Mouse (Mus musculus) urinary bladder, adult 18-20 months (tissue): ENCODE data around the gene Sh2d3c.

Experiments
- DNase-seq, 2 experiments: peaks; one replicate each; pipeline ENCODE4 v3.0.0; 2022; ENCODE audit warnings: low spot score in 2 of 2, mixed read lengths in 2 of 2

The Sh2d3c gene

GRCm38 (mm10) chr2:32699680-32700079, 21.2 kb upstream of the Sh2d3c start:
- no peak for DNase-seq

DNA sequence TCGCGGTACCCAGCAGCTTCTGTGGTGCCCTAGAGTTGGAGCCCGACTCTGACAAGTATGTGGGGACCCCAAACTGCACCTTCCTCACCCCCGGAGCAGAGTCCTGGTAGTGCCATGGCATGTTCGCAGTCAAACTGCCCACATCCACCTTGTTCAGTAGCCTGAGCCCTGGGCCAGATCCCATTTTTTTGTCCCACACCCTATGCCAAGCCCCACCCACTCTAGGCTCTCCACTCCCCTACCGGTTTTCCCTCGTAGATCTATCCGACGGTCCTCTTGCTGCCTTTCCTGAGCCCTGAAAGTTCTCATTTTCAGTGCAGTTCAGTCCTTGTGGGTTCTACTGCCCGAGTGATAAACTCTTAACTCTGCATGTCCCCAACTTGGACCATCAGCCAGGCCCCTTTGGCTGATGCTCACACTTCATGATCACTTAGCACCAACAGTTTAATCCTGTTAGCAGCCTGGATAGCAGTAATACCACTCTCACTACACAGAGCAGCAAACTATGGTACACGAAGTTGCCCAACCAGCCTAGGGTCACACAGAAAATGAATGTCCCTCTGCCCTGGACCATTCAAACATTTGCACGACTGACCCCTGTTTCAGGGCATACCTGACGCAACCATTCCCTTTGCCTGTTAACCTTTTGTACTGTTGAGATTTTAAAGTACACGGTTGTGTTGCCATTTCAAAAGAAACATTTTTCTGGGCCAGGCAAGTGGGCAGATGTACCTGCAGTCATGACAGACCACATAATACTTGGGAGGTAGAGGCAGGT, 19.7 kb upstream of the Sh2d3c start:
- DNase-seq = no peak

- DNase-seq = no peak
Observed at GRCm38 (mm10) chr2:32703046-32703445, 17.8 kb upstream of the Sh2d3c start.

DNA sequence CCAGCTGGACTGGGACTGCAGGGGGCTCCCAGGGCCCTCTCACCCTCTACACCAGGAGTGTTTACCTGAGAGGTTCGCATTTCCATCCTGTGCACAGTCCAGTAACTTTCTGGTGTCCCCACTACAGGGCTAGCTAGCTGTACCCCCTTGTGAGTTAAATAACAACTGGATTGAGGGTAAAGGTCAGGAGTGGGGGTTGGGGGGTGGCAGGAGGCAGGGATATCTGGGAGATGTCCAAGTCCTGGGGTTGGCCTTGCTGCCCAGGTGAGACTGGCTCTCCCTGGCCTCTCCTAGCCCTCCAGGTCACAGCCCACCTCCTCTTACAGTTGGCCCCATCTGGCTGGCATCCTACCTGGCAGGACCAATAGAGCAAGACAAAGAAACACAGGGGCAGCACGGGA, 16.8 kb upstream of the Sh2d3c start, which contains the start of gene Fpgs:
Fpgs (minus strand) TSS at position 125 of the 401 bp plus-strand sequence.
- no peak for DNase-seq

DNA sequence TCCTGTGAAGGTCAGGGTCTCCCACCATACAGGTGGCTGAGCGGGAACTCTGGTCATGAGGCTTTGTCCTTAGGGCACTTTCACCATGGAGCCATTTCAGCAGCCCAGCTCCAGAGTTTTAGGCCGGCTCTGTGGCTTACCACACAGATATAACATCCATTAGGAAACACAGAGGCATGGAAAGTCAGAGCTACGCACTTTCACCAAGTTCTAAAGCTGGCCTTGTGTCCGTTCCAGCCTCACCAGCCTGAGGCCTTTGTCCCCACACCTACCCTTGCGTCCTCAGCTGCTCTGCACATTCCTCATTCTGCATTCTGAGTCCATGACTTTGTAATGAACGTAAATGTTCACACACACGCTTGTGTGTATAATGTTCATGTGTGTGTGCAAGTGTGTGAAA, 15.8 kb upstream of the Sh2d3c start:
- DNase-seq = no peak

- no peak for DNase-seq
Observed at GRCm38 (mm10) chr2:32706971-32707370, 13.9 kb upstream of the Sh2d3c start.

GRCm38 (mm10) chr2:32708643-32709042, 12.2 kb upstream of the Sh2d3c start:
- no peak for DNase-seq

GRCm38 (mm10) chr2:32709521-32710137, 11.2 kb upstream of the Sh2d3c start:
- no peak for DNase-seq

DNA sequence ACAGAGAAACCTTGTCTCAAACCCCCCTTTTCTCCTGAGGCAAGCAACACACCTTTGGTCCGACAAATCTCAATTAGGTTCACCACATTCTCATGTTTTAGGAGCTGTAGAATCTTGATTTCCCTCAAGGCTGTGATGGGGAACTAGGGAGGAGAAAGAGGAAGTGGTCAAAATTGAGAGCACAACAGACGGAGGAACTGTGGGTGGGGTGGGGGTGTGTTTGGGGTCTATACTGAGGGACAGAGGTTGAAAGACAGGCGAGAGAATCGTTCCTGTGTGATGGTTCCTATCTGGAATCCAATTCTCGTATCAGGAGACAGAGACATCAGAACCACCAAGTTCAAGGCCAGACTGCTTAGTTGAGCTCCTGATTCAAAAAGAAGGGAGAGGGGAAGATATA, 10.4 kb upstream of the Sh2d3c start:
- no peak for DNase-seq

- no peak for DNase-seq
Observed at GRCm38 (mm10) chr2:32711301-32712056, 9.4 kb upstream of the Sh2d3c start.

DNA sequence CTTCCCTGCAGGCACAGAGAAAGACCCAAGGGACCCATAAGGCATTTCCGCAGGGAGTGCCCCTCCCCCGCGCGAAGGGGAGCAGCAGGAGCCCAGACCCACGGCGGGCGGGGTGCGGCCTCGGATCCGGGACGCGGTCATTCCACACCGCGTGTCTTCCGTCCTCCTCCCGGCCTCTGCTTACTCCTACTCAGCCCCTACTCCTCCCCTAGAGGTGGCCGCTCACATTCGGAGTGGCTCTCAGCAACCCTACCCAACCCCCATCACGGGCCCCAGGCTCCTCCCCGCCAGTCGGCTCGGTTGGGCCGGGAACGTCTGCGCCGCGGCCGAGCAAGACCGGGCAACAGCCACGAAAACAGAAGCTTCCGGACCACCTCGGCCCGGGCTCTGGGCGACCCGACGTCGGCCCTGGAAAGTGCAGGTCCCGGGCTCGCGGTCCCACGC, 8.7 kb upstream of the Sh2d3c start:
- peak; percentile 52 to 61 for DNase-seq

- peak; percentile 89 to 95 for DNase-seq
Observed at GRCm38 (mm10) chr2:32712586-32712933, 8.3 kb upstream of the Sh2d3c start.

DNA sequence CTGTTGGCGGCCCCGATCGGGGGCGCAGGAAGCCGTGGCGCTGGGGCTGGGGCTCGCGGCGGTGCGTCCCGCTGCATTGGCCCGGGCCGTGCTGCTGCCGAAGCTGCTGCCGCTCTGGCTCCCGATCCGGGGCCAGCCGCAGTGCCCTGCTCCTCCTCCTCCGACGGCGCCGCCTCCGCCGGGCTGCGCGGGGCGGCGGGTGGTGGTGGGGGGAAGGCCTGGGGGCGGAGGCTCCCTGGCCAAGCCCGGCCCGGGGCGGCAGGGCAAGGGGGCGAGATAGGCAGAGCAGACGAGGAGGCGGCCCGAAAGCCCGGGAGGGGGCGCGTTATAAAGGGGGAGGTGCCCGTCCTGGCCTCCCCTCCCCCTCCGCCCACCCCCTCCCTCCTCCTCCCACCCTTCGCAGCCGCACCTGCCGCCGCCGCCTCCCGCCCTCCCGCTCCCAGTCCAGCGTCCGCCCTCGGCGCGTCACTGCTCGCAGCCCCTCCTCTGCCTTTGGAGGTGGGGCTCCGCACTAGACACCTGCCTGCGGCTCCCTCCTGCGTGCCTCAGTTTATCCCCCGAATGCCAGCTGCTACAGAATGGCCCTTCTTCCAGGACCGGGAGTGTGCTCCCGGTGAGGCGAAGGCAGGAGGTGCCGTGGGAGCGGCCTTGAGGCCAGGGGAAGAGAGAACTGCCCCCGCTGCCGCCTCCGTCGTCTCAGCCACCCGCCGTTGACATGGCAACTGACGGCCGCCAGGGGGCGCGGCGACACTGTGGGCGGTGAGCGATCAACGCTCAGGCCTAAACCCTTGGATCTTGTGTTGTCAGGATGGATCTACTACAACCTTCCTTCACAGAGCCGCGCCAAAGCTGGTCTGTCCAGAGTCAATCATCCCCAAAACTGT, 7.7 kb upstream of the Sh2d3c start, which contains the start of gene Cdk9:
Cdk9 (minus strand) TSS at position 143 of the 884 bp plus-strand sequence.
- DNase-seq = peak; percentile 87 to 95

DNA sequence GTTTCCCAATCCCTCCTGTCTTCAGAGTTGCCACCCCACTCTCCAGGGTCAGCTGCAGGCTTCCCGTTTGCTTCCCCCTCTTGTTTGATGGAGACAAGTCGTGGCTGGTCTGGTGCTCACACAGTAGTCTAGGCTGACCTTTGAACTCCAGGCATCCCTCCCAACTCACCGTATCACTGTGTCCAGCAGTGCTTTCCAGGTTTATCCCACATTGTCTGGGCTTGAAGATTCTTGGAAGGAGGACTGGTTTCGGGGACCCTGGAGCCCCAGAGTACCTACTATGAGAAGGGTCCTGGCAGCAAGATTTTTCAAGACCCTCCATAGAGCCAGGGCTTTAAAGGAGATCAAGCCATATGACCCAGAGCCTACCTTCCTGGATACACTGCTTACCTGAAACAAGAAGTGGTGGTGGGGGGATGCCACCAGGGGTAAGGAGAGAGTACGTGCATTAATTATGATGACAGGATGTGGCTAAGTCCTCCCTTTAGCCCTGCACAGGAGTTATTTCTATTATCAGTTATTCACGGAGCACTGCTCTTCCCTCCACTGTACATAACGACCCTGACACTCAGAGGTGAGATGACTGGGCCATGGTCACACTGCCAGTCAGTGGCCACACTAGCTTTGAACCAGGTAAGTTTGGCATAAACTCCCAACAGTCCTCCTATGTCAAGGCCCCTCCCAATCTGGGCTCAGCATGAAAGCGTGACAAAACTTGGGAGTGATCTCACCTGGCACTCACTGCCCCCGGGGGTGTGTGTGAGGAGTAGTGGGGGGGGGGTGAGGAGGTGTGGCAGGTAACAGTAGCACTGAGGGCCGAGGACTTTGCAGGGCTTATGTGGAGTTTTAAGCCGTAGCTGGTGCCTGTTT, 6.5 kb upstream of the Sh2d3c start:
- DNase-seq = no peak

DNA sequence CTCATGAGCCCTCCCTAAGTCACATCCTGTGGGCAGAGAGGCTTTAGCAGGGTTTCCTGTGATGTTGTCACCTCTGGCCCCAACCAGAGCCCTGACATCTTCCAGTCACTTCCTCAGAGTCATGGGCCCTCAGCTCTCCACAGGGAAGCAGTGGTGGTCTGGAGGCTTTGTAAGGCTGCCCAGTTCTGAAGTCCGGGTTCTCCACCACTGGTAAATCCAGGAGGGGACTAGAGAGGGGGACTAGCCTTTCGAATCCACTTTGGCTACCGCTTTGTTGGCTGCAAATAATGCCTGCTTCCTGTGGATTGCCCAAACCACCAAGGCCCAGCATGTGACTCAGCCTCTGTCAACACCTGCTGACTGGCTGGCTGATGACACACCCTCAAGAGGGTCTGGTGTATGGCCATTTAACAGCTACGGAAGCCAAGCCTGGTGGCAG, 5.8 kb upstream of the Sh2d3c start:
- no peak for DNase-seq

GRCm38 (mm10) chr2:32718761-32719160, 2.1 kb upstream of the Sh2d3c start:
- no peak for DNase-seq

DNA sequence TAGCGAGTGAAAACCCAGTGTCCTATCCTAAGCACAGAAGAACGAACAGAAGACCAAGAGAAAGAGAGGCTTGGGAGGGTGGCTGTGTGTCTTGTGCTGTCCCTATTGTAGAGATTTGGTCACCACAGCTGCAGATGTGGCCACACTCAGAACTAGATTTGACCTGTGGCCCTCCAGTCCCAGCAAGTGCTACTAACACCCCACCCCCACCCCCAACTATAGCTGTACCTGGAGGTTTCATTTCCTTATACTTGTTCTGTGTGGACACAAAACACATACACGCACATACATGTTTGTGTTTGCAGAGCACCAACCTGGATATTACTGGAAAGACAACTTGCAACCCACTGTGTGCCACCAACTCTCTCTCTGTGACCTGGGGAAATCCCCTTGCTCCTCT, 802 bp upstream of the Sh2d3c start:
- no peak for DNase-seq

DNA sequence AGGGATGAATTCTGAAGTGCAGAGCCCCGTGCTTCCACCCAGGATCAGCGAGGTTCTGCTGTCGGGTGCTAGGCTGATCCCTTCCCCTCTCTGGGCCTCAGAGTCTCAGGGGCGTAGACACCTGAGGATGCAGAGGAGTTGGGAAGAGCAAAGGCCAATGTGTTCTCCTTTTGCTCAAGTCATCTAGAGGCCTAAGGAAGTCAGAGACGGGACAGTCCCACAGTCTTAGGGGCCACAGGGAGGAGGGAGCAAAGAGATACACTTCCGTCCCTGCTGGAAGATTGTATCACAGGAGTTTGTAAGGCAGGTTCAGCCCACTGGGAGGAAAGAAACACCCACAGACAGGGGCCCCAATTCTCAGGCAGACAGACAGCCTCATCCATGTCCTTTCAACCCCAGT, 1.2 kb downstream of the Sh2d3c start:
- DNase-seq = no peak

DNA sequence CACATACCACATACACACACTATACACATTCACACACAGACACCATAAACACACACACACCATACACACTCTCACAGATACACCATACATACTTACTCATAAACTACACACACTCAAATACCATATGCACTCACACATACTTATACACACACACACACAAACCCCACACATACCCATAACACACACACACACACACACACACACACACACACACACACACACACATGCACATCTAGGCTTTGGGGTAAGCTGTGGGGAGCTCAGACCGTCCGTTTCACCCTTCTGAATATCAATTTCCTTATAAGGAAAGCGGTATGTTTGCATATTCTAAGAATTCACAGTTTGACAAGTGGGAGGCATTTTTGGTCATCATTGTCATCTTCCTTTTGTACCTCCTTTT, 1.7 kb downstream of the Sh2d3c start:
- no peak for DNase-seq

- DNase-seq = no peak
Observed at GRCm38 (mm10) chr2:32724149-32724548, 3.3 kb downstream of the Sh2d3c start.
